Mouse (Mus musculus) spleen, adult 18-20 months (tissue): ENCODE data around the gene 9430038I01Rik.
A peak's percentile ranks its signal among the peaks of the same experiment; 100 is the strongest.
"Not testable (repeated sequence)": the region's sequence is repeated elsewhere in the genome, so short reads cannot be mapped to it uniquely, and the experiment has no call there.

Experiments used
- DNase-seq, 2 experiments: peaks; one replicate each; pipeline ENCODE4 v3.0.0; 2022; ENCODE audit warnings: mixed read lengths in 2 of 2

Gene 9430038I01Rik

DNA sequence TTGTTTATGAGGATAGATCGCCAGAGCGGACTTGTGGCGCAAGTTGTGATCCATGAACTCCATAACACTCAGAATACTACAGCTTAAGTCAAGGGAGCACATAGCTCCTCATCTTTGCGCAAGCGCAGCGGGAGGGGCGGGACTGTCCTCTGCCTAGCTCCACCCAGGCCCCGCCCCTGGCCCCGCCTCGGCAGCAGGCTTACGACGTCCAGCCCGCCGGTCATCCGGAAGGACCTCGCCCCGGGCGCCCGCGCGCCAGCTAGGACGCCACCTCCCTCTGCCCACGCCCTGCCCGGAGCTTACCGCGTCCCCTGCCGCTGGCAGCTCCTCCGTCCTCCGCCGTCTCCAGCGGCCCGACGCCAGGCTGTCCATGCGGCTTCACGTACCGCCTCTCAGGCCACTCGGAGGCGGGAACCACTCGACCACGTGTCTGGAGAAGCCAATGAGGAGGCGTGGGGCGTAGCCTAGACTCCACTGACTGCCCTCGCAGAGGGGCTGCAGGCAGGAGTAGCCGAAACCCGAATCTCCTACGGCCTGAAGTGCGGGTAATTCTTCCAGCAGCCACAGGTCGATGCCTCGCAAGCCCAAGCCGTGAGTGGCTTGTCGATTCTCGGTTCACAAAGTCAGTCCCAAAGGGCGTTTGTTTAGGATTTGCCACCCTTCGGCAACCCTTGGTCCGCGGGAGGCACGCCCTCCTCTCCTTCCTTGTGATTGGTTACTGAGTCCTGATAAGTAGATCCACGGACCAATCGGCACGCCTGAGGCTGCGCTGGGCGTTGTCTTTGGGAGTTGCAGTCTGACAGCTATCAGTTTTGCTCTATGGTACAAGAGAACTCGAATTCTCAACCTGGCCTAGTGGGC is at the start of gene 9430038I01Rik:
TSS of gene 9430038I01Rik (minus strand) at position 426 of the 861 bp plus-strand sequence.
- DNase-seq = peak; percentile 91 to 99

DNA sequence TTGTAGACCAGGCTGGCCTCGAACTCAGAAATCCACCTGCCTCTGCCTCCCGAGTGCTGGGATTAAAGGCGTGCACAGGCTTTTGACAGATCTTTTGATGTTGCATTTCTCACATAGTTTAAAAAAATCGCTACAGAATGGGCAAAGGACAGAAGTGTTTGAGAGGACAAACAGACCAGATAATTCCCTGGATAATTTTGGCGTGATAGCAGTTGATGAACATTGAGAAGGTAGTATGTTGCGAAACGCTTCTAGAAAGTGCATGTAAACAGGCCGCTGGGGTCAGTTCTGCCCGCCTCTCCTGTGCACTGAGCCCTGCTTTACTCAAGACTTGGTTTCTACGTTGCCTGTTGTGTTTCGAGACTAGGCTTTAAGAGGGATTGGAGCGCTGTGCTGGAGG is 34.8 kb upstream of the 9430038I01Rik start:
- DNase-seq = no peak

DNA sequence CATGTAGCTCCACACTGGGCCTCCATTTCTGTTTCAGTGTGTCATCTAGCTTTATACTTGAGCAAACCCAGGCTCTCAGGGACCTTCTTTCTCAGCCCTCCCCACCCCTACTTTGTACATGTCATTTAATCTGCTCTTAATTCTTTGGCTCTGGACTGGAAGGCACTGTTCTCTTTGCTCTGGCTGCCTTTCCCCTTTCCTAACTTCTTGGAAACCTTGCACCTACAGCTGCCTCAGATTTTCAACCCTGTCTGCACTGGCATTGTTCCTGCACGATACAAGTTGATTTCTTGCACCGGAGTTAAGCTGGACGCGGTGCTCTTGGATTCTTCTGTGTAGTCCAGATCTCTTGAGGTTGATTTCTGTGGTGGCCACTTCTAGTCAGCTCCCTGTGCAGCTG is 32.4 kb upstream of the 9430038I01Rik start:
- no peak for DNase-seq

DNA sequence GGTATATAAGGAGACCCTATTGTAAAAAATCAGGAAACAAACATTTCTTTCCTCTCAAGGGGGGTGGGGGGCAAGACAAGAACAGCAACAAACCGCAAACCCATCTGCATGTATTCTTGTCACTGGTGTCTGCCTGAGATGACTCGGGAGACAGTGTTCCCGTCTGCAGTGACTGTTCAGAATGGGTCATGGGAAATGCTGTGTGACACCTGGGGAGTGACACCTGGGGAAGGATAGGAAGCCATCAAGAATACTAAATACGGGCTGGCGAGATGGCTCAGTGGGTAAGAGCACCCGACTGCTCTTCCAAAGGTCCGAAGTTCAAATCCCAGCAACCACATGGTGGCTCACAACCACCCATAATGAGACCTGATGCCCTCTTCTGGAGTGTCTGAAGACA is 28.4 kb upstream of the 9430038I01Rik start:
- not testable (repeated sequence) for DNase-seq

DNA sequence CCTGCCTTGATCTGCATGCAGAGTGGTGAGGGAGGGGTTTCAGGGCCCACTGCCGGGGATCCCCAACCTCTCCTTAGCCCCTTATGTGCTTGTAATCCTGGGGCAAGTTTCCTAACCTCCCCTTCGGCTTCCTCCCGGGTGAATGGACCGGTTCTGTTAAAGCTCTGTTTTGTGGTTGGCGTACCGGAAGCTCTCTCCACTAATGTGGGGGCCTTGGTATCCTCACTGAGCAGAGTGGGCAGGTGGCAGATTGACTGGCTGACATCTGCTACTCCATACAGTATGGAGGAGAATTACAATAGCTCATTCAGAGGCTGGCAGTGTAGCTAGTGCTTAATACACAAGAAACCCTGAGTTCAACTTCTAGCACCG is 27.6 kb upstream of the 9430038I01Rik start:
- peak in 1 of 2 experiments; percentile 10 for DNase-seq

DNA sequence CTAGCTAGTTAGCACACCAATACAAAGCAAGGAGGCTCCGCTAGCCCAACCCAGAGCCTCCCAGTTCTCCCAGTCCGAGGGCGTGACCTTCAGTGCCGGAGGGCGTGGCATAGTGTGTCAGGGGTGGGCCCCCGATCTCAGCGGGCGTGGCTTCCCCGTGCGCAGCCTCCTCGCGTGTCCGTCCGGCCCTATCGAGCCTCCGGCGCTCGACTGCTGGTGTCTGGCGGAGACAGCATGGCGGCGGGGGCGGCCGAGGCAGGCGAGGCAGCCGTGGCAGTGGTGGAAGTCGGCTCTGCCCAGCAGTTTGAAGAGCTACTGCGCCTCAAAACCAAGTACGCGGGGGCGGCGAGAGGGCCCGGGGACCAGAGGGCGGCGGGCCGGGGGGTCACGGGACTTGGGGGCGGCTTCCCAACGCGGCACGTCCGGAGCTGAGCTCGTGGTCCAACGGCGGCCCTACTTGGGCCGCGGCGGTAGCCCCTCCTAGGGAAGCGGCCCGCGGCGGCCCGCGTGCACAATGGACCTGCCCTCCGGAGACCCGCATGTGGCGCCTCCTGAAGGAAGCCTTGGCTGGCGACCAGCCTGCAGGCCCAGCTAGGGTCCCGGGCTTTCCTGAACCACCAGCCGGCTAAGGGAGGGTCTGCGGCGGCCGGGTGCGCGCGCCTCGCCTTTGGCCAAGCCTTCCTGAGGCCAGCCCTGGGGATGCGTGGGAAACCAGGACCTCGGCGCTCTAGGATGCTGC is 27.0 kb upstream of the 9430038I01Rik start, which contains the start of gene Glrx3:
TSS of gene Glrx3 (plus strand) at position 175 of the 739 bp plus-strand sequence.
- DNase-seq = peak; percentile 90 to 96

DNA sequence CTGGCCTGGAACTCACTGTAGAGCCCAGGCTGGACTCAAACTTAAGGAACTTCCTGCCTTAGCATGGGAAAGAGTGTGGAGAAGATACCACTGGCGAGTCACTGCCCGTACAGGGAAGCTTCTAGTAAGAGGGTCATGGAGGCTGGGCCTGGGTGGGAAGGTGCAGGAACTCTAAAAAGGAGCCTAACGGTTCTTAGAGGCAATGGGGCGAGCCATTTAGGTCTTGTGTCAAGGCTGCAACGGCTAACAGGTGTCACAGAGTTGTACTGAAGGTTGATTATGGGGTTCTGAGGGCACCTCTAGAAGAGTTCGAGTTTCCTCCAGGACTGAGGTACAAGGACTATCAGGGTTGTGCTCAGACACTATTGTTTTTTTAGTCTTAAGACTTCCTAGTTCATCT is 26.3 kb upstream of the 9430038I01Rik start:
- peak in 1 of 2 experiments; percentile 5 for DNase-seq

DNA sequence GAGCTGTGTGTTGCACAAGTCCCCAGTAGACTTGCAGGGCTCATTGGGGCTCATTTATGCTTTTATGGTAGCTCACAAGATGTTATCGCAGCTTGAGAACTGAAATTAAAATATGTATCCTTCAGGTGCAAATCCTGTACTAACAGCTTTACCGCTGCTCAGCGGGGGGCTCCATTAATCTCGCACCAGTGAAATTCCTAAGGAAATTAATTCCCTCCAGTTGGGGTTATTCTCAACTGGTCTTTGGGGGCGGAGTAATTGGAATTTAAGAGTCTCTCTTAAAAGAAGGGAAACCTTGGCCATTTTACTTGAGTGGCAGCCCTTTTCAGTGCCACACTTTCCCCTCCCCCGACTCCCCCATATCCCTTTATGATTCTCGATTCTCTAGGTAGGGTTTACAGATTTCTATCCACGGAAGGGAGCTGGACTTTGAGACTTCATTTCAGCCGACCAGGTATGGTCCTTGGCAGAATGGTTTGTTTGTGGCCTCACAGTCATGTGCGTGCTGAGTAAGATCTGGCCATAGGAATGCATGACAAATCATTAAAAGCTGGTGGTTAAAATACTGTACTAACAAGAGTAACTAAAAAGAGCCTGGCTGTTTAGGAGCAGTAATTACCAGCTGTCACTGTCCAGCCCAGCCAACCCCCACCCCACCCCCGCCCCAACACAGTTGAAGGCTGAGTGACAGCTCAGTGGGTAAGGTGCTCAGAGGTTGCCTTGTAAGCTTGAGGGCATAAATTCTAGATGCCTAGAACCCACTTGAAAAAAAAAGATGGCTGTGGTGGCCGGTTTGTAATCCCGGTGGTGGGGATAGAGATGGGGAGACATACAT is 21.4 kb upstream of the 9430038I01Rik start:
- DNase-seq = no peak

DNA sequence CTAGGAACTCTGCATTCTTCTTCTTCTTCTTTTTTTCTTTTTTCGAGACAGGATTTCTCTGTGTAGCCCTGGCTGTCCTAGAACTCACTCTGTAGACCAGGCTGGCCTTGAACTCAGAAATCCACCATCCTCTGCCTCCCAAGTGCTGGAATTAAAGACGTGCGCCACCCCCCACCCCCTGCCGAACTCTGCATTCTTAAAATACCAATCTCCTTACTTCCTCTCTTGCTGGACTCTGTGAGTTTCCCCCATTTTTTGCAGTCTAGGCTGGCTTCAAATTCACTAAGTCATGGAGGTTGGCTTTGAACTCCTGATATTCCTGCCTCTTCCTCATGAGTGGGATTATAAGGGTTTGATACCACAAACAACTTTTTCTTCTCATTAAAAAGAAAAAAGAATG is 16.1 kb upstream of the 9430038I01Rik start:
- no peak for DNase-seq

DNA sequence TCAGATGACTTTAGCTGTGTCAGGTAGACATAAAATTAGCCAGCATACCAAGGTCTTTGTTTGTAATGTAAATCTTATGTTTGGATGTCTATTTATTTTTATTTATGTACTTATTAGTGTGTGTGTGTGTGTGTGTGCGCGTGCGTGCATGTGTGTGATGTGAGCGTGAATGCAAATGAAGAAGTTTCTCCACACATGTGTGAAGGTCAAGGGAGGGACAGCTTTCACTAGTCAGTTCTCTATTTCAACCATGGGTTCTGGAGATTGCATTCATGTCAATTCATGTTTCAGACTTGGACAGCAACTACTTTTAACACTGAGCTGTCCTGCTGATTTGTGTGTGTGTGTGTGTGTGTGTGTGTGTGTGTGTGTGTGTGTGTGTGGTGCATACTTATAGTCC is 10.7 kb upstream of the 9430038I01Rik start:
- DNase-seq = no peak

DNA sequence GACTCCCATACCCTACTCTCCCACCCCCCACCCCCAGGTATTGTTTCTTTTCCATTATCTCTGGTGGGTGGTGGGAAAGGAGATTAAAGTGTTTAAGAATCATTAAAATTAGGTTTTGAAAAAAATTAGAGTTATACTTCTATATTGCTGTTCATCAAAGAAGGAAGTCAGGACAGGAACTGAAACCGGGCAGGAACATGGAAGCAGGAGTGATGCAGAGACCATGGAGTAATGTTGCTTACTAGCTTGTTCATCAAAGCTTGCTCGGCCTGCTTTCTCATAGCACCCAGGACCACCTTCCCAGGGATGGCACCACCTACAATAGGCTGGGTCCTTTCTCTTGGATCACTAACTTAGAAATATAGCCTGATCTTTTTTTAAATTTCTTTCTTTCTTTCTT is 10.0 kb upstream of the 9430038I01Rik start:
- no peak for DNase-seq

DNA sequence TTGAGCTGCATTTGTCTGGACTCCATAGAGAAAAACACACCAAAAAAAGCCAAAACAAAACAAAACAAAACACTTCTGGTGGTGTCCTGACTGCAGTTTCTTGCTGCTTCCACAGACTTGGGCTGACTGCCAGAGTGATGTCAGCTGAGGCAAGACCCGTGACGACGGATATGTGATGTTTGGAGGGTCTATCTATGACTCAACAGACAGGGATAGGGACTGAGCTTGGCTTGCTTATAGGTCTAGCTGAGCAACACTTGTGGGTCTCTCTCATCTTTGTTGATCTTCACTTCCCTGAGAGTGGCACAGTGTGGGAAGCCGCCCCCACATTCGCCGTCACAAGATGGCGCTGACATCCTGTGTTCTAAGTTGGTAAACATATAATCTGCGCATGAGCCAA is 4.1 kb upstream of the 9430038I01Rik start:
- DNase-seq = no peak

DNA sequence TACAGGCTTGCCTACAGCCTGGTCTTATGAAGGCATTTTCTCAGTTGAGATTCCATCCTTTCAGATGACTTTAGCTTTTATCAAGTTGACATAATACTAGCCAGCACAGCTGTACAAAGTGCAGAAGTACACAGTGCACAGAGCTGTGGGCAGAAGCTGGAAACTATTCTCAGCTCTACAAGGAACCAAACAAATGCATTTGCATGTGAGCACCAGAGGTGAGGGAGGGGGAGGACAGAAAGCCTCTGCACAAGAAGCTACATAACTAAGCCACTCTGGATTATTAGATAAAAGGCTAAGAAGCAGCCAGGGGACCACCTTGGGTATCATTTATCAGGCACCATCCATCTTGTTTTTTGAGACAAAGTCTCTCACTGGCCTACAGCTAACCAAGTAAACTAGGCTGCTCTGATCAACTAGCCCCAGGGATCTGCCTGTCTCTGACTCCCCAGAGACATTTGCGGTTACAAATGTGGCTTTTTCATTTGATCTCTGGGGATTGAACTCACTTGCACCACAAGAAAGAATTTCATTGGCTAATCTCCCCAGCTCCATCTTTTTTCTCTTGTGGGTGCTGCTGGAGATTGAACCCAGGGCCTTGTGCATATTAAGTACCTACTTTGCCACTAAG is 3.0 kb downstream of the 9430038I01Rik start:
- DNase-seq = peak; percentile 13 to 23

DNA sequence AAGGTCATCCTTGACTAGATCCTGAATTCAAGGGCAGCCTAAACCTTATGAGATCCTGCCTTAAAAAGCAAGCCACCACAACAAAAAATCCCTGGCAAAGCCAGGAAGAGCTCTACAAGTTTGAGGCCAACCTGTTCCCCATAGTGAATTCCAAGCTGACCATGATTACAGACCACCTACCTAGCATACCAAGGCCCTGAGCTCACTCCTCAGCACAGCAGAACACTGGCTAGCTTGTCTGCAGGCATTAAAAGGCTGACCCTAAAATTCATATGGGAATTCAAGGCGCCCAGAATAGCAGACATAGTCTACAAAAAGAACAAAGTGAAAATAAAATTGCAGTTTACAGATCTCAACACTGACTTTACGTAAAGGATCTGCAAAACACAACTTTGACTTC is 6.4 kb downstream of the 9430038I01Rik start:
- DNase-seq = no peak

DNA sequence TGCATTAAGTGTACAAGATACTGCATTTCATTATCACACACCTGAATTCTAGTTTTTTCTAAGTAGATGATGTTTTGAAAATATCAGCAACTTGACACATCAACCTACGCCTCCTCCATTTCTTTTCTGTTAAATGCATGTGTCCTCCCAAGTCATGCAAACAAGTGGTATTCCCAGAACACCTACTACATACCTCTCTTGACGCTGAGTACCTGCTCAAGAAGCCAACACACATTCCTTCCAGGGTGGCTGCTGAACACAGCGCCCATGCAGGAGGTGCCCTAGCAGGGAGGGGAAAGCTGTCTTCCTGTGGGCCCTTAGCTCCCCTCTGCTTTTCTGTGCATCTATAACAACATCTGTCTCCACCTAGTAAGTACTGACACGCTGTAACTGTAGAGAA is 11.6 kb downstream of the 9430038I01Rik start:
- DNase-seq = no peak

DNA sequence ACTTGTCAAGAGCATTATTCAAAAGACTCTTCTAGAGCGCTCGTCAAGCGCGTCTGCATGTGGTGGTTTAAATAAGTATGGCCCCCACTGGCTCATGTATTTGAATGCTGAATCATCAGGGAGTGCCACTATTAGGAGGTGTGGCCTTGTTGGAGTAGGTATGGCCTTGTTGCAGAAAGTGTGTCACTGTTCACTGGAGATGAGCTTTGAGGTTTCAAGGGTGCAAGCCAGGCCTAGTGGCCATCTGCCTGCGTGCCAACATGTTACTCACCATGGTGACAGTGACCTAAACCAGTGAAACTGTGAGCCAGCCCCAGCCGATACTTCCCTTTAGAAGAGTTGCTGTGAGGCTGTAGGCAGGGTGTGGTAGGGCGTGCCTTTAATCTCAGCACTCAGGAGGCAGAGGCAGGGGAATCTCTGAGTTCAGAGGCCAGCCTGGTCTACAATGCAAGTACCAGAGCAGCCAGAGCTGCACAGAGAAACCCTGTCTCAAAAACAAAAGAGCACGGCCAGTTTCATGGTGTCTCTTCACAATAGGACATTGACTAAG is 13.1 kb downstream of the 9430038I01Rik start:
- DNase-seq = no peak

DNA sequence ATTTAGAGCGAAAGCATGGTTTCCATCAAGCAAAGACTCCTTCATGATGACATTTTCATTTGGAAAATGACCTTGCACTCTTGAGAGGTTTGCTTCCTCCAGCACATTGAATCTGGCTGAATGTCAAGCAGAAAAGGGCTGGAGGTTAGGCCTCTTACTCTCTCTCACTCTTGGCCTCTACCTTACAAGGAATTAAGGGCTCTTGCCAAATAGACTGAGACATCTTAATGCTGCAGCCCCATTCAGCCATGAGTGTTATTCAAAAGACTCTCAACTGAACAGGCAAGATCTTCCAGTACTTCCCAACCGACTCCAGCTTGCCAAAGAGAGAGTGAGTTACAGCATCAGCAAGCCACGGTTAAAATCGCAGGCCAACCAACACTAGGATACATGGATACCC is 15.1 kb downstream of the 9430038I01Rik start:
- no peak for DNase-seq

DNA sequence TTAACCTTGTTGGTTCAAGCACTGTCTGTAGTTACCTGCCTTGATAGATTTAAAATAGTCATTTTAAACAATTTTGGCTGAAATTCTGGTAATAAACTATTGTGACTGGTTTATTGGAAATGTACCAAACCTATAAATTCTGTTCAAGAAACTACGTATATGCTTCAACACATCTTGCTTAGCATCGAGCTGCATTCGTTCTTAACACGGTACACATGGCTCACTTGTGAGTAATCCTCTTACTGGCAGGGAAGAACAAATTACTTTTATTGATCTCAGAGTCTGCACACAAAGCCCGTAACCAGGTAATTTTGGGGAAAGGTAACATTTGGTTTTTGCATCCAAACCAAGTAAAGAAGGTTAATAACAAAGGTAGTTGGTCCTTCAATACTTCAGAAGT is 22.7 kb downstream of the 9430038I01Rik start:
- DNase-seq = no peak

DNA sequence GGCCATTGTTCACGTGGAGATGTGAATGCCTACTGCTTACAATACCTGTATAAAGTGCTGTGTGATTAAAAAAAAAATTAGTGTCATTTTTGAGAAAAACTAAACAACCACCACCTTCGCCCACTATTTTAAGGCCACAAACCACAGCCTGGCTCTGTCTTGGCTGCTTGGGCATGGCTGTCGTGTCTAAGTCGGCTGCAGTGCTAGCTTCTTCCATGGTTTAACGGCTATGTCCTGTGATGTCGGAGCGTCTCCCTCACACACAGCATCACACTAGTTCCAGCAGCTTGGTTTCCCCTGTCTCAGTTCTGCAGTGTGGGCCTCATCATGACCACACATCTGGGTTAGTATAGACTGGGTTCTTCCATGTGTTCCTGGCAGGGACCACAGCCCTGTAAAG is 35.6 kb downstream of the 9430038I01Rik start:
- DNase-seq = no peak

DNA sequence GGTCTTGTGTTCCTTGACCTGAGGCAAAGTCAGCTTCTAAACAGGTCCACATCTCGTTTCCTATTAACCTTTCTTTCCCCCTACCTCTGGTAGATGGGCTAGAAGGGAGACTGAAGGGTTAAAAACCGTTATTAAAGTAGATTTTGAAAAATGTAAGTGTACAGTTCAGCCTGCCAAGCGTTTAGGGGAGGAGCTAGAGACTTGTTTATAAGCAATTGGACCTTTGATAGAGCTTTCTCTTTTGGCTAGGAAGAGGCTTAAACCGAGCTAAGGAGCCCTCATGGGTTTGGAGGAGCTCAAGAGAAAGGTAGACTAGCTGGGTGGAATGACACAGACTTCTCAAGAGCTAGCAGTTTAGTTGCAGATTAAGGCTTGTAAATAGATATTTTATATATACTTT is 38.8 kb downstream of the 9430038I01Rik start:
- no peak for DNase-seq

DNA sequence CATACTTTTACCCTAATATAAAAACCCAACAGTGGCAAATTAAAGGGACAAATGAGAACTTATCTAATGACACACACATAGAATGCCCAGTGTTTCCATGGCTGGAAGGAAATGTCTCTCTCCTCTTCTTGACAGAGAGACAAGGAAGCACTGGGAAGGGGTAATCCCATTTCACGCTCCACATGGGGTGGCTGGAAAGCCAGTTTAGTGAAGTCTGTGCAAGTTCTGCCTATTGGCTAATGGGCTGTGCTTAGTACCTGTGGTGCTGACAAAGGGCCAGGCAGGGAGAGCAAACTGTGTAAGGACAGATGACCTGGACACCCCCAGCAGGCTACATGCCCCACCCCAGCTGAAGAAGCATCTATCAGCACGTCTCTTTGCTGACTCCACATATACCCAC is 40.4 kb downstream of the 9430038I01Rik start:
- DNase-seq = no peak

DNA sequence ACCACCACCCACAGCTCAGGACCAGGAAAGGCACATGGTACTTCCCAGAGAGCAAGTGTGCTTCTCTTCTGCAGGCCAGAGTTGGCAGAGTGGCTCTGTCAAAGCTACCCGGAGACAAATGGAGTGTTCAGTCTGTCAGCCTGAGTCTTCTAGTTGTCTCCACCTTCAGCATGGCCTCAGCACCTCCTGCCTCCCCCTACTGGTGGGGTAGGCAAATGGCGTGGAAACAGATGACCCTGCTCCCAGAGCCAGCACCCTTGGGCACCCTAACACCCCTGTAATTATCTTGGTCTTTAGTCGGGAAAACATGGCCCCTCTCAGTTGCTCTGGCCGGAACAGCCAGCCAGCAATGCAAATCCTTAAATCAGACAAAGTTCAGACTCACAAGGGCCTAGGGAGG is 43.8 kb downstream of the 9430038I01Rik start:
- DNase-seq = no peak
